Mouse (Mus musculus): ENCODE results near the gene Camsap2.

Gene Camsap2

DNA sequence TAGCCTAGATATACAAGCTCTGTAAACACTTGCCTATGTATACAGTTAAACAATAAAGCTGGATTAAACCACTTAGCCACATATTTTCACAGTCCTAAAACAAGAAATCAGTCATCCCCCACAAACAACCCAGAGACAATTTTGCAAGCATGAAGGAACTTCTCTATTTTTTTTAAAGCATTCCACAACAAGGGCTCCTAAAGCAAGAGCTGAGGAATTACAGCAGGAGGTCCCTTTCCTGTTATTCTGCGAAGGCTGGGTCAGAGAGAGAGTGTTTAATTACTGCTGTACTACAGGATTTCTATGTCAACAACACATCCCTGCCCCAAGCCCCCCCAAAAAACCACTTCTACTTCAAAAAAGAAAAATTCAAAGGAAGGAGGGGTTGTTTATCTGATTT is 1.6 kb downstream of the Camsap2 start:
- 0% methylated on average over 1 of the region's 1 CpGs for WGBS

DNA sequence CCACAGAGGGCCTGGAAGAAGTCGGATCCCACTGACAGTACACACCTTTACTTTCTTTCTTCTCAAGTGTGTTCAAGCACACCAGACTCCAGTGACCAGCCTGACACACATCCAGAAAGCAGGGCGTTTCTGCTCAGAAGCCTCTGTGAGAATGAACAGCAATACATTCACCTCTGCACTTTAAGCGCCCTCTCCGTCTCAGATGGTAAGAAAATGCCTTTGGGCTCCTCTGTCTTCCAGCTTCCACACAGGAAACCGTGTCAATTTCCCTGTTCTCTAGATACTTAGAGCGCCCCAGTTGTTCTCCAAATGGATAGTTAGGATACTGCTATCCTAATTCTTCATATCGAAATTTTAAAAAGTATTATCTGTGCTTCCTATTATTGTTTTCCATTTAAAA is 2.2 kb downstream of the Camsap2 start:
- WGBS = 12% methylated on average over 7 of the region's 7 CpGs

DNA sequence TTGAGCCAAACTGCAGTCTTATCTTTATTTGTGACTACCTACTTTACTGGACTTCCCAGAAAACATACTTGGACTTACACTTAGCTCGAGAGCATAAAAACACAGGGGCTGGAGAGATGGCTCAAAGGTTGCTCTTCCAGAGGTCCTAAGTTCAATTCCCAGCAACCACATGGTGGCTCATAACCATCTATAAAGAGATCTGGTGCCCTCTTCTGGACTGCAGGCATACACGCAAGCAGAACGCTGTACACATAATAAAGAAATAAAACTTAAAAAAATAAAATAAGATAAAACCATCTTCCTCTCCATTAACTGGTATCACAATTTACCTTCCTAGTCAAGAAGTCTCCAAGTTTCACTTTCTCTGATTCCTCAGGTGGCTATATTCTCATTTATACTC is 5.4 kb downstream of the Camsap2 start:
- WGBS = 92% methylated on average over 3 of the region's 3 CpGs

DNA sequence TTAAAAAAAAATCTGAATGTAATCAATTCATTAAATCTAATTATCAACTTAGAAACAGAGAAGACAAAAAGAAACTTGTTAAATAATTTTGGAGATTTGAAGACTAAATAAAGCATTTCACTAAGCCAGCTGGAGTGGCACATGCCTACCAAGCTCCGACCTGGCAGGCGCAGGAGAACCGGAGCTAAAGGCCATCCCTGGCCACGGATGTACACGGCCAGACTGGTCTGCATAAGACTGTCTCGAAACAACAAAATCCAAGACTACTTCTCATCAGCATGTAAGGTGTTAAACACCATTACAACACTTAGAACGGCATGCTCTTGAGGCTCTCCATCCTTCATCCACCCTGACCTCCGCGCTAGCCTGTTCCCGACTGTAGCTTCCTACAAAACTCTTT is 11.2 kb downstream of the Camsap2 start:
- 69% methylated on average over 10 of the region's 10 CpGs for WGBS

DNA sequence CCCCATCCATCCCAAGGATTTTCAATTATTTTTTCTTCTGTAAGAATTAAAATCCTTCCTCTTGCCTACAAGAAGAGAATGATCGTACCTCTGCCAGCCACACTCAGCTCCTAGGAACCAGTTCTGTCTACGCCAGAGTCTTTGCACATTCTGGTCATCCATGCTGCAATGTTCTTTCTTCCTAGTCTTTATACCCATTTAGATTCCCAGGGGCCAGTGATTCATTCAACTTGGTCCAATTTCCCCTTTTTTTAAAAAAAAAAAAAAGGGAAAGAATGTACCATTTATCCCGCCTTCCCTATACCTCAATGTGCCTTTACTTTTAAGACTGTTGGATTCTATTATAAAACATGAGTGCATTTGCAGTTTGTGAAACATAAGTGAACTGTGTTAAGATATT is 12.4 kb downstream of the Camsap2 start:
- WGBS = 52% methylated on average over 3 of the region's 3 CpGs

DNA sequence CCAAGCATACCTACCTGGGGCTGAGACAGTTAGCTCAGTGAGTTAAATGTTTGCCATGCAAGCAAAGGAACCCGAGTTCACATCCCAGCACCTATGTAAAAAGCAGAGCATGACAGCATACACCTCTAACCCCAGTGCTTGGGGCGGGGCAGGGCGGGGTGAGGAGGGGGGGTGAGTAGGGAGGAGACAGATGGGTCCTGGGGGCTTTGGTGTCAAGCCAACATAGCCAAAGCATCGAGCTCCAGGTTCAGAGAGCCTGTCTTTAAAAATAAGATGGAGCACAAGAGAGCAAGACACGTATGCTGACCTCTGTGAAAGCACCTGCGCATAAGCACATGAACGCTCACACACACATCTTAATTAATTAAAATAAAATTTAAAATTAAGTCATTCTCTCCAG is 12.8 kb downstream of the Camsap2 start:
- WGBS = 80% methylated on average over 7 of the region's 7 CpGs

DNA sequence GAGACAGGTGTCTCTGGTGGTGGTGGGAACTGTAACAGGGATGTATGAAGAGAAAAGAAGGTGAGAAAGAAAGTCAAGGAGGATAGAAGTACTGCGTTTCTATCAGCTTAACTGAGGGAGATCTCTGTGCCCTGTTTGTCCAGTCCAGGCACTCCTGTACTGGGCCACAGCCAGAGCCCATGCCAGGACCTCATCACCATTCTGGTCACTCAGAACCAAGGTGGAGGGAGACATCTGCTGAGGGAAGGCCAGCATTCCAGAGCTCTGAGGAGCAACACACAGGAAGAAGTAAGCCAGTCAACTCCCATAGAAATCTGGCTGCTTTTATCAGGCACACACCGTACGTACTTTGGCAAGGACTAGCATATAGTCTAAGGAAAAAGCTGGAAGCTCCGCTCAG is 14.1 kb downstream of the Camsap2 start:
- WGBS = 55% methylated on average over 4 of the region's 4 CpGs

DNA sequence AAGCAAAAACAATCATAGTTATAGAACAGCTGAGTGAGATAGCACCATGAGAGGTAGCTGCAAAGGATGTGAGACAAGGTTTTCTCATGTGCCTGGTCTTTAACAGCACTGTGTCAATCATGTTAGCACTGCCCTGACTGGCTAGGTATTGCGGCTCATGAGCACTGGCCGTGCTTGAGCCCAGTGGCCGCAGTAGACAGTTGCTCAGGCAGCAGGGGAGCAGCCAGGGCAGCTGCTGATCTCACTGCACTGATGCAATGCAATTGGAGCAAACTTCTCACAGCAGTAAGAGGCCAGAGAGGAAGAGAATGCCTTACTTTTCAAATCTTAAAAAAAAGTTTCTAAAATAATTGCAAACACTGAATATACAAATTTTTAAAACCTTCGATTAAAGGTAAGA is 16.5 kb downstream of the Camsap2 start:
- WGBS = 69% methylated on average over 4 of the region's 4 CpGs

DNA sequence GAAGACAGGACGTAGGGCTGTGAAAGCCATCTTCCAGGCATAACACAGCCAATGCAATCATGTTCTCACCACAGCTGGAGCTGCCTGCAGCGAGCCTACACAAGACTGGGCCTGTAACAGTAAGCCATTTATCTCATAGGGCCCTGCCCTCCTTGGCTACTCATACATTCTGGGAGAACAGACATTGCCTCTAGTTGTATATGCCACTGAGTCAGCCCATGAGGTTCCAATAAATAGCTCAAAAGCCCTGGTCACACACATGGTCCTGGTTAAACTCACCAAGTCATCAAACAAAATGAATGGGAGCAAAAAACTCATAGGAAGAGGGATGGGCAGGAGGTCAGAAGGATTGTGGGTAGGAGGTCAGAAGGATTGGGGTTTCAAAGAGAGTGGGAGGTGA is 17.3 kb downstream of the Camsap2 start:
- 52% methylated on average over 2 of the region's 2 CpGs for WGBS

DNA sequence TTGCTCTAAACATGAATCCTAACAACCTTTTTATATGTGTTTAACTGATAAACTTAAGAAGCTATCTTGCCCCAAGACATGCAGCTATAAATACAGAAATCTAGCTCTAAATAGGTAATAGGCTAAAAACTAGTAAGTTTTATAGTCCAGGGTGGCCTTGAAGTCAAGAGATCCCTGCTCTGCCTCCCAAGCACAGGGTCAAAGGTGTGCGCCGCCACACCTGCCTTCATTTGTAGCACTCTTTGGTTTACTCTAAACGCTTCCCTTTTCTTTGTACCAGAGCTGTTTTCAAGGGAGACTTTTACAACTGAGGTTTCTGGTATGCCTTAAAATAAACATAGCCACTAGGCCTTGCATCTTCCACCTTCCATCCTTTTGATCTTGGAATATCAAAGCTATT is 18.3 kb downstream of the Camsap2 start:
- WGBS = 91% methylated on average over 3 of the region's 3 CpGs

DNA sequence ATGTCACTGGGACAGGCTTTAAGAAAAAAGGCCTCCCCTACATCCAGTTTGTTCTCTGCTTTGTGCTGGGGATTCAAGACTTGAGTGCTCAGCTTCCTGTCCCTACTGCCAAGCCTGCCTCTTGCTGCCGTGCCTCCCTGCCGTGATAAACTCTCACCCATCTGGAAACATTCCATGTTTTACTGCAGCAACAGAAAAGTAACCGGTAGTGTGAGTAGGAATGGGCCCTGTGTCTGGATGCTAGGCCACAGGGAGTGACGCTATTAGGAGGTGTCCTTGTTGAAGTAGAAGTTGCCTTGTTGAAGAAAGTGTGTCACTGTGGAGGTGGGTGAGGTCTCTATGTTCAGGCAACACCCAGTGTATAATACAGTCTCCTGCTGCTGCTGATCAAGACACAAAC is 20.0 kb downstream of the Camsap2 start:
- WGBS = 1% methylated on average over 4 of the region's 4 CpGs

DNA sequence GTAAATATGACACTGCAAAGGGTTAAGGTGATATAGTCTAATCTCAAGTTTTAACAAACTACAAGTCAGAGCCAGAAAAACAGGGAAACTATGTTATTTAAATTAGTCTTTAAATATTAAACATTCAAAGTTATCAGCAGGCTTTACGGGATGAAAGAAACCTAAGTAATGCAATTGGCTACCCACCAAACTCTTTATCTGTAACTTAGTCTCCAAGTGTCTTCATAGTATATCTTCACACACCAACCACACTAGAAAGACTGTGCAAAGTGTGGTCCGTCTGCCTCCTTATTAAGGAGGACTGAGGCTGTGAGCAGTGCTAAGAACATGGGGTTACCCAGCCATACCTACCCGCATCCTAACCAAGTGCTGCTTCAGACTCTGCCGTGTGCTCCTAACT is 23.6 kb downstream of the Camsap2 start:
- WGBS = 67% methylated on average over 4 of the region's 4 CpGs

DNA sequence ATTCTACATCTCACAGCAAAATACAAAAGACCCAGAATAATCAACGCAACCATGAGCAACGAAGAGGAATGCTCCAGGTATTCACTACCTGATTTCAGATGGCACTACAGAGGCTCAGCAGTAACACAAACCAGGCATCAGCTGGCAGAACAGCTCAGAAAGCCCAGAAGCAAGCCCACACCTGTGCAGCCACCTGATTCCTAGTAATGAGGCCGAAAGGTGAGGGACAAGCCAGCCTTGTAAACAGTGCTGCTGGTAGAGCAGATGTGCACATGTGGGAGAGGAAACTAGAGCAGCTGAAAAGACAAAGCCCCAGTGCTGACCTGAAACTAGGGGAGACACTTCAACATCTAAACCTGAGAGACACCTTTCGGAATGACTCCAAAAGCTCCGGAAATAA is 36.7 kb downstream of the Camsap2 start:
- WGBS = 85% methylated on average over 5 of the region's 5 CpGs

DNA sequence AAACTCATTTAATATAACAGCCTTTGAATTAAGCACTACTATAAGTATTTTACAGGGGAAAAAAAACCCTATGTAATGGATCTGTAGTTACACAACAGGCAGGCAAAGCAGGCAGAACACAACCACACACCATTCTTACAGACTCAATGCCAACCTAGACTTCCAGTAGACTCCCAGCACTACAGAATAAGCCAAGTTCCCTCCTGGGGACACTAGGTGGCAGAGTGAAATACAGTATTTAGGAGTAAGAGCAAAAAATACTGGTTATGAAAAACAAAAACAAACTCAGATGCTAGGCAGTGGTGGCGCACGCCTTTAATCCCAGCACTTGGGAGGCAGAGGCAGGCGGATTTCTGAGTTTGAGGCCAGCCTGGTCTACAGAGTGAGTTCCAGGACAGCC is 39.5 kb downstream of the Camsap2 start:
- 56% methylated on average over 3 of the region's 3 CpGs for WGBS

DNA sequence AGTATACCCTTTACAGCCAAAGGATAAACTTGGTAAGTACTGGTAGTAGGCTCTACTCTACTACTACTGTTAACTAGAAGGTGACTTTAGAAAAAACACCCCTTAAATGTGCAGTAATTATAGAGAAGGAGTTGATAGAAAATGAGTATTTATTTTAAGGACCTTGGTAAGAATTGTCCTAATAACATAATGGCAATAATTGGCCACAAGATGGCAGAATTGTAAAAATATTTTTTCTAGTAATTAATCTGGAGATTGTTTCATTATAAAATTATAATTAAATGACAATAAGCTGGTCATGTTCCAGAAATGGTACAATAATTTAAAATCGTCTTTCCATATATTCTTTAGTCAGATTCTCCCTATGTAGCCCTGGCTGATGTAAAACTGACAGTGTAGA is 56.1 kb downstream of the Camsap2 start:
- WGBS = 65% methylated on average over 1 of the region's 1 CpGs

DNA sequence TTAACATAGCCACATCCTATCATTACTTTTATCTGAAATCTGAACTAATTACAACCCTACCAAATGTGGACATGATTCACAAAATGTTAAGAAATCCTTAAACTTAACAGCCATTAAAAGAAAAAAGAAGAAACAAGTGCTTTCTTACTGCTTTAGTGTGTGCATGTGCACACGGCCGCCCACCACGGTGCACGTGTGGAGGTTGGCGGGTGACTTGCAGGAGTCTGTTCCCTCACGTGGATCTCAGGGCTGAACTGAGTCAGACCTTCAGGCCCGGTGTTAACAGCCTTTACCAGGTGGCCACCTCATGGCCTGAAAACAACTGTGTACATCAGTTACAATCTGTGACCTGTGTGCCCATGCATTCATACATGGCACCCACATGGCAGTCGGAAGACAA is 68.5 kb downstream of the Camsap2 start:
- 59% methylated on average over 8 of the region's 8 CpGs for WGBS

DNA sequence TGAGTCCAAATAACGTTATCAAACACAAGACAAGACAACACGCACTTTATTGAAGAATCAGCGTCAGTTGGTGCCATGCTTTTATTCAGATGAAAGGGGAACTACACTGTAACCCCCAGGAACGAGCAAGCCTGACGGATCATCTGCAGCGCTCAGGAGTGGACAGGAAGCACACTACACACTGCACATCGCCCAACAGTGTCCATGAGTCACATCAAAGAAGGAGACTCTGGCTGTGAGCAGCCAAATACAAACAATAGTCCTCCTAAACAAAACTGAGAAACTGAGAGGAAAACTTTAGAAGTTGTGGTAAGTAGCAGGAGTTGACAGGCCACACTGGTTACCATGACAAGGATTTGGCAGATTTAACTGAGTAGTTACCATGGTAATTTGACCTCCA is 77.7 kb downstream of the Camsap2 start:
- 51% methylated on average over 7 of the region's 7 CpGs for WGBS

DNA sequence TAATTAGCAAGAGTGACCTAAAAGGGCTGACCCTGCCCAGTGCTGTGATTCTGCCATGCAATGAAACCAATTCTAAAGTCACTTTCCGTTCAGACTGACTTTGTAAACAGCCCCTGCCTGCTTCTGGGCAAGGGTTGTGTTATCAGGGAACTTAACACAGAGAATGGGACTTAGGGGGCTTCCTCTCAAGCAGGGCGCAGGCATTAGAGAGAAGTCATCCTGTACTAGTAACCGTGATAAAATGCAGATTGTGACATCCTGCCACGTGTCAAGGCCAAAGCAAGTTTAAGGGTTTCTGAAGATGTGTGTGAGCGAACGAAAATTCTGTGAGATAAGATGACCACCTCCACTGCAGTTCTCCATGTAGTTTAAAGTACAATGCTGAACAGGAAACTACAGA is 79.8 kb downstream of the Camsap2 start:
- 74% methylated on average over 6 of the region's 6 CpGs for WGBS

DNA sequence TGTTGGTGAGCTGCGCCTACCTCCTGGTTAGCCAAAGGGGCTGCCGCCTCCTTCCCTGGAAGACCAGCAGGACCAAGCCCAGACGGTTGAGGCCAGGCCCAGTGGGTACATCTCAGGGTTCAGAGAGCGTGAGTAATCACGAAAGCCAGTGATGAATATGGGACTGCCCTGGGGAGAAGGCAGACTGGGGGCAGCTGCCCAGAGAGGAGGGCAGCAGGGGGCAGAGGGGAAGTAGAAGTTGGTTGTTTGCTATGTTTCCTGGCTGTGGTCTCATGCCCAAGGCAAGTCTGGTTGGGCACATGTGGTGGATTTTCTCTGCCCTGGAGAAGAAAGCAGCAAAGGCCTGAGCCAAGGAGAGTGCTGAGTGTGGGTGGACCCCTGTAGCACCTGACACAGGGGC is 82.5 kb downstream of the Camsap2 start:
- WGBS = 58% methylated on average over 5 of the region's 5 CpGs

DNA sequence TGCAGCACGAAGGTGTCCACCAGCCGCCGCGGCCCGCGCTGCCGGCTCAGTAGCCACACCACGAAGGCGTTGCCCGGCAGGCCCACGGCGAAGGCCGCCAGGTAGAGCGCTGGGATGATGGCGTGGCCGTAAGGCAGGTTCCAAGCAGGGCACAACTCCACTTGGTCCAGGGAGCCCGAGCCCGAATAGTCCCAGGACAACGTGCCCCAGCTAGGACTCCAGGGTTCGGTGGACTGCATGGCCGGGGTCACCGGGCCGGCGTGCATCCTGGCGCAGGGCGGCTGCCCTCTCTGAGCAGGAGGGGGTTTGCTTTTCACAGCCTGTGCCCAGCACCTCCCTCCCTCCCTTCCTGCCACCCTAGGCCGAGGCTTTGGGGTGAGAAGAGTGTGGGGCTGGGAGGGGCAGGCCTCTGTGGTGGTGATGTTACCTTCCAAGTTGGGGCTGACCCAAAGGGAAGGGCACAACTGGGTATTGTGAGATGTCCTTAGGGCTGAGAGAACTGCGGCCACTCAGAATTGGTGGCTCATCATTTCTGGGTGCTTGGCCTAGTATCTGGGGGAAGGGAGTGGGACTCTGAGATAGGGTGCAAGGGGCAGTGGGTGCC is 85.2 kb downstream of the Camsap2 start, which contains the start of gene Gpr25:
Gene Gpr25 (minus strand): TSS at position 239 of the 604 bp plus-strand sequence.
- 6% methylated on average over 28 of the region's 28 CpGs for WGBS

DNA sequence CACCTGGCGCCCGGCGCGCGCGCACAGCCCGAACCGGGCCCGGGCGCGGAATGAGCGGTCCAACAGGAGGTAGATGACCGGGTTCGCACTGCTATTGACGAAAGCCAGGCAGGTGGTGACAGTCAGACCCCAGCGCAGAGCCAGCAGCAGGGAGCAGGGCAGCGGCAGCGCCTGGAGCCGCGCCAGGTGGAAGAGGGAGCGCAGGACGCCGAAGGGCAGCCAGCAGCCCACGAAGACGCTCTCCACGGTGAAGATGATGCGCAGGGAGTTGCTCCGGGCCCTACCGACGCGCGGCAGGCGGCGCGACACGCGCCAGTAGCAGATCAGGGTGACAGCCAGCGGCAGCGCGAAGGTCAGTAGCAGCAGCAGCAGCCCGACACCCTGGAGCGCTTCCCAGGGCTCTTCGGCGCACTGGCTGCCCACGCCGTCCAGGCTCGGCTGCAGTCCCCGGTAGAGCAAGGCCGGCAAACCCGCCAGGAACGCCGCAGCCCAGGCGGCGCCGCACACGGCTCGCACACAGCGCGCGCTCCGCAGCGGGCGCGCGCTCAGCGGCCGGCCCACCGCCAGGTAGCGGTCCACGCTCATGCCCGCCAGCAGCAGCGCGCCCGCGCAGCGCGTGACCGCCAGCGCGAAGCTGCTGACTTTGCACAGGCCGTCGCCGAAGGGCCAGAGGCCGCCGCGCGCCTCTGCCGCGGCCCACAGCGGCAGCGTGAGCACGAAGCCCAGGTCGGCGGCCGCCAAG is 85.8 kb downstream of the Camsap2 start:
- WGBS = under 1% methylated on average over 95 of the region's 95 CpGs

DNA sequence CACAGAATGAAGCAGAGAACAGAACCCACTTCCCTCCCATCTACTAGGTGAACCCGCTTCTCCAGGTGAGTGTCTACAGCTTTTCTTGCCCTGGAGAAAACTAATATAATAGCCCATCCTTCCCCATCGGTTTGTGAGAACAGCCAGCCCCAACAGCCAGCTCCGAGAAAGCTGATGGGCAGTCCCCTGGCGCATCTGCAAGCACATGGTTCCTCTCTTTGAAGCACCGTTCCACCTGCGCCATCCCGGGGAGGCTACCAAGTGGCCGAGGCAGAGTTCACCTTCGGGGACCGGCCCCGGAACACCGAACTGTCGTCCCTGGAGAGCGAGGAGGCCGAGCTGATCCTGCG is 86.4 kb downstream of the Camsap2 start:
- WGBS = 5% methylated on average over 16 of the region's 16 CpGs

DNA sequence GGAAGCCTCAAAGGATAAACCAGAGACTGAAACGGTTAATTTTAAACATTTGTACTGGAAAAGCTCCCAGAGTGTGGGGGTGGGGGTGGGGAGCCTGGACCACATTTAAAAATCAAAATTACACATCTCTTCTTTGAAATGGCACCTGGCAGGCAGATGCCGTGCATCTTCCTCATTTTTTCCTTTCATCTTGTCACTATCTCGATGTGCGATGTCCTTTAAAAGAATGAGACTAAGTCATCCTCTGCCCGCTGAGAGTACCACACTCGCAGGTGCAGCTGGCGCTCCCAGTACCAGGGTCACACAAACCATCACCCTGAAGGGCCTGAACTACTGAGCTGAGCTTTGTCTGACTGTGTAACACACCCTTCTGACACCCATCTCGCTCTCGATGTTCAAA is 87.4 kb downstream of the Camsap2 start:
- 59% methylated on average over 9 of the region's 9 CpGs for WGBS

DNA sequence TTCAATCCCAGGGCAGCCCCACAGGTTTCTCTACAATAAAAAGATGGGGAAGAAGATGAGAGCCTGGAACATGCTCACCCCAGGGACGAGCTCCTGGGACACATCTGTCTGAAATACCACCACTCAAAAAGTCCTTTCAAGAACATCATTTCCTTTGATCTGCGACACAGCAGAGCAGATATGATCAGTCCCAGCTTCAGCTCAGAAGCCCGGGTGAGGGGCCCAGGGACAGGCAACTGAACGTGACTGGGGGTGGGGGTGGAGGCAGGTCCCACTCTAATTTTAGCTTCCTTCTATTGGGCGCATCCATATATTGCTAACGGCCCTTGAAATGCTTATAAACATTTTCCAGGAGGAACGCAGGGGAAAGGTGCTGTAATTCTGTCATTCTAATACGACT is 90.2 kb downstream of the Camsap2 start:
- 83% methylated on average over 8 of the region's 8 CpGs for WGBS

All from cerebral cortex, adult 2 months (tissue).